Comparison of ENCODE assay signal across 28 mouse cellular contexts in genomic region chr9:96566470-96566996, GRCm38 (mm10). TPM values are rescaled to one million over a fixed set of nuclear protein-coding genes. Genes with fewer than 3 reads are reported as not detected.
A peak's percentile ranks its signal among the peaks of the same experiment; 100 is the strongest.
DNase-seq lines count a peak whose midpoint lies in the region; ATAC-seq and TF ChIP-seq lines count a peak whose summit lies in the region.
"Had no signal": no experiment of that assay in that cellular context is flagged by ENCODE, and none has a peak within 500 bp of the region (broad histone marks: within the 10 kb centered on the region; RNA-seq: fewer than 3 reads in every experiment).

No protein-coding gene starts in this region.

- no peak for ATAC-seq in kidney, postnatal 0 days (replicated peaks; ENCODE audit: low FRiP score, low read depth)
- no peak for ATAC-seq in kidney, embryonic 14.5 days (ENCODE audit: low FRiP score, low TSS enrichment)
- ATAC-seq in liver, embryonic 14.5 days (ENCODE audit: insufficient read depth) = peak; percentile 77
- ATAC-seq: forebrain, embryonic 14.5 days; intestine, postnatal 0 days had no signal

- H3K4me3 ChIP-seq in kidney, postnatal 0 days (replicated peaks; ENCODE audit: low read depth, low read length) = no peak overlapping the region
- no peak overlapping the region for H3K4me3 ChIP-seq in kidney, embryonic 14.5 days (ENCODE audit: low read length)
- H3K4me3 ChIP-seq in liver, embryonic 14.5 days (ENCODE audit: insufficient read depth in 1 of 2, low read depth in 2 of 2, low read length in 2 of 2) = no peak overlapping the region
- no peak overlapping the region for H3K4me3 ChIP-seq in olfactory bulb, adult 2 months (ENCODE audit: insufficient read depth, low read depth, low read length)
- H3K4me3 ChIP-seq: embryonic facial prominence, embryonic 13.5 days; erythroblast, embryonic 14.5 days; heart, embryonic 13.5 days; hindbrain, embryonic 12.5 days; limb, embryonic 13.5 days; neural tube, embryonic 15.5 days; stomach, embryonic 15.5 days had no signal

- H3K27ac ChIP-seq in kidney, postnatal 0 days = no peak overlapping the region
- H3K27ac ChIP-seq in kidney, embryonic 14.5 days (ENCODE audit: low read depth, low read length) = no peak overlapping the region
- H3K27ac ChIP-seq in liver, embryonic 14.5 days = no peak overlapping the region
- peak overlapping the region; percentile 71 for H3K27ac ChIP-seq in olfactory bulb, adult 2 months (ENCODE audit: insufficient read depth, low read depth, low read length)
- H3K27ac ChIP-seq: embryonic facial prominence, embryonic 13.5 days; heart, embryonic 13.5 days; hindbrain, embryonic 12.5 days; limb, embryonic 13.5 days; macrophage; neural tube, embryonic 15.5 days; stomach, embryonic 15.5 days had no signal

- peak; percentile 69 for TF ChIP-seq EP300 in liver, embryonic 14.5 days (IDR thresholded peaks at IDR 0.05; ENCODE audit: low read depth)

- WGBS in kidney, postnatal 0 days = 77% methylated on average over 8 of the region's 8 CpGs
- 78% methylated on average over 8 of the region's 8 CpGs for WGBS in kidney, embryonic 14.5 days
- 37% methylated on average over 8 of the region's 8 CpGs for WGBS in liver, embryonic 14.5 days (ENCODE audit: insufficient replicate concordance)
- 25% methylated on average over 8 of the region's 8 CpGs for WGBS in olfactory bulb, adult 2 months

- H3K9ac ChIP-seq in kidney, postnatal 0 days (ENCODE audit: low read depth, low read length) = no peak overlapping the region
- H3K9ac ChIP-seq in kidney, embryonic 14.5 days (ENCODE audit: low read depth, low read length) = no peak overlapping the region
- H3K9ac ChIP-seq in liver, embryonic 14.5 days (replicated peaks) = peak overlapping the region; percentile 7; the same call in 1 of the 2 replicates
- H3K9ac ChIP-seq: embryonic facial prominence, embryonic 13.5 days; heart, embryonic 13.5 days; hindbrain, embryonic 12.5 days; limb, embryonic 13.5 days; lung, embryonic 14.5 days; neural tube, embryonic 15.5 days; stomach, embryonic 15.5 days had no signal

- H3K27me3 ChIP-seq in kidney, postnatal 0 days (ENCODE audit: insufficient read depth, low read length) = no peaks in the 10 kb centered on the region
- H3K27me3 ChIP-seq in kidney, embryonic 14.5 days (ENCODE audit: control insufficient read depth, insufficient read depth, low read length) = no peaks in the 10 kb centered on the region
- no peaks in the 10 kb centered on the region for H3K27me3 ChIP-seq in liver, embryonic 14.5 days (ENCODE audit: control insufficient read depth, insufficient read depth, low read length)
- H3K27me3 ChIP-seq: embryonic facial prominence, embryonic 13.5 days; heart, embryonic 13.5 days; hindbrain, embryonic 12.5 days; limb, embryonic 13.5 days; neural tube, embryonic 15.5 days; stomach, embryonic 15.5 days had no signal

- TF ChIP-seq CTCF in kidney, postnatal 0 days (IDR thresholded peaks at IDR 0.05; ENCODE audit: low read depth) = no peak
- no peak for TF ChIP-seq CTCF in liver, embryonic 14.5 days (IDR thresholded peaks at IDR 0.05; ENCODE audit: low read depth)
- no peak for TF ChIP-seq CTCF in olfactory bulb, adult 2 months (IDR thresholded peaks at IDR 0.05; ENCODE audit: insufficient read depth, low read depth, low read length)

- H3K36me3 ChIP-seq in kidney, postnatal 0 days (ENCODE audit: insufficient read depth, low read length) = peaks cover 30% of the 10 kb centered on the region; the same call in 1 of the 2 replicates
- H3K36me3 ChIP-seq in kidney, embryonic 14.5 days (ENCODE audit: control insufficient read depth, insufficient read depth, low read length) = peaks cover 29% of the 10 kb centered on the region
- no peaks in the 10 kb centered on the region for H3K36me3 ChIP-seq in liver, embryonic 14.5 days (replicated peaks; ENCODE audit: control insufficient read depth, insufficient read depth, low read depth)

- no peak for TF ChIP-seq POLR2A in olfactory bulb, adult 2 months (IDR thresholded peaks at IDR 0.05; ENCODE audit: insufficient read depth, low read depth, low read length)

- H3K9me3 ChIP-seq in kidney, postnatal 0 days (replicated peaks; ENCODE audit: low read length) = no peaks in the 10 kb centered on the region
- no peaks in the 10 kb centered on the region for H3K9me3 ChIP-seq in kidney, embryonic 14.5 days (ENCODE audit: control insufficient read depth, low read length)
- H3K9me3 ChIP-seq in liver, embryonic 14.5 days (ENCODE audit: control insufficient read depth, low read length) = no peaks in the 10 kb centered on the region
- H3K9me3 ChIP-seq: embryonic facial prominence, embryonic 13.5 days; heart, embryonic 13.5 days; hindbrain, embryonic 12.5 days; limb, embryonic 13.5 days; neural tube, embryonic 15.5 days; stomach, embryonic 15.5 days had no signal

- no peaks in the 10 kb centered on the region for H3K4me1 ChIP-seq in kidney, postnatal 0 days (replicated peaks; ENCODE audit: insufficient read depth, low read length)
- H3K4me1 ChIP-seq in kidney, embryonic 14.5 days (ENCODE audit: control insufficient read depth, insufficient read depth, low read length) = no peaks in the 10 kb centered on the region
- H3K4me1 ChIP-seq in liver, embryonic 14.5 days (replicated peaks; ENCODE audit: control insufficient read depth in 2 of 2, insufficient read depth in 2 of 2, low read length in 1 of 2) = peaks cover 0 to 5% of the 10 kb centered on the region in 2 experiments; a peak in 1 of 4 replicates
- peaks cover 2% of the 10 kb centered on the region for H3K4me1 ChIP-seq in olfactory bulb, adult 2 months (ENCODE audit: control insufficient read depth, insufficient read depth, low read length)
- H3K4me1 ChIP-seq: embryonic facial prominence, embryonic 13.5 days; heart, embryonic 13.5 days; hindbrain, embryonic 12.5 days; limb, embryonic 13.5 days; neural tube, embryonic 15.5 days; stomach, embryonic 15.5 days had no signal

- no peak overlapping the region for H3K4me2 ChIP-seq in kidney, postnatal 0 days (ENCODE audit: low read length)
- no peak overlapping the region for H3K4me2 ChIP-seq in kidney, embryonic 14.5 days (replicated peaks; ENCODE audit: low read depth, low read length)
- peak overlapping the region; percentile 35 for H3K4me2 ChIP-seq in liver, embryonic 14.5 days (ENCODE audit: low read depth)
- H3K4me2 ChIP-seq: embryonic facial prominence, embryonic 13.5 days; heart, embryonic 13.5 days; hindbrain, embryonic 12.5 days; limb, embryonic 13.5 days; lung, embryonic 14.5 days; midbrain, embryonic 11.5 days; neural tube, embryonic 15.5 days; stomach, embryonic 15.5 days had no signal

- DNase-seq in kidney, postnatal 0 days (ENCODE audit: low spot score) = peak; percentile 23
- peak; percentile 36 for DNase-seq in c-Kit-positive CD71-positive TER-119-negative erythroid progenitor cells, embryonic 14.5 days (ENCODE audit: low read depth)
- peak in 2 of 3 experiments; percentile 12 to 20 for DNase-seq in liver, embryonic 14.5 days (ENCODE audit: low read depth in 3 of 3, low spot score in 3 of 3)
- no peak for DNase-seq in testis, postnatal 10 days (ENCODE audit: low spot score)
- DNase-seq in layer of hippocampus, adult 8-10 months (ENCODE audit: low spot score in 2 of 2) = no peak
- DNase-seq: adrenal gland, adult 8-10 months; cerebellum, adult 8-10 months; cerebellum, postnatal 36 days; embryo, embryonic 11 days; gastrocnemius, postnatal 10 days; heart, postnatal 14 days; kidney, postnatal 25 days; lung, embryonic 14.5 days; thymus, adult 2 months had no signal

RNA-seq across cellular contexts. Expression of gene Gm28729, which starts 41.5 kb away (rescaled TPM):
- 0.09 TPM in 1 of 2 replicates, not detected in the other for polyA plus RNA-seq in kidney, postnatal 0 days (2015; fragmentation: Nextera tagmentation; extraction: Ambion mirVana)
- not detected in 2 replicates for polyA plus RNA-seq in kidney, embryonic 14.5 days (2014; fragmentation: Nextera tagmentation; extraction: Ambion mirVana)
- 0.02 TPM in 2 replicates for polyA plus RNA-seq in liver, embryonic 14.5 days (2012; rRNA removed)
- not detected in 2 replicates for polyA plus RNA-seq in liver, embryonic 14.5 days (2014; fragmentation: Nextera tagmentation; extraction: Ambion mirVana)
- not detected in 2 replicates for polyA plus RNA-seq in olfactory bulb, adult 2 months (2012; ENCODE audit: insufficient read depth, insufficient read length, low replicate concordance, missing spikeins)
- total RNA-seq in layer of hippocampus, adult 8-10 months (2022) = under 1 TPM in 3 of 4 experiments, not detected in 1; 0.21 to 0.49 (median 0.23) TPM
- total RNA-seq: granulocyte monocyte progenitor cell, adult 5-6 weeks; heart, postnatal 14 days had no signal
- polyA plus RNA-seq: embryonic facial prominence, embryonic 13.5 days; erythroblast, embryonic 14.5 days; heart, embryonic 13.5 days; intestine, postnatal 0 days; lung, embryonic 14.5 days; midbrain, embryonic 11.5 days; neural tube, embryonic 15.5 days; stomach, embryonic 15.5 days had no signal

Comparison
In these comparisons a context has a peak if more than half of its experiments do, and no peak if none do; other contexts are left out.
1. DNase-seq: peak in kidney, postnatal 0 days (single experiment), c-Kit-positive CD71-positive TER-119-negative erythroid progenitor cells, embryonic 14.5 days (single experiment) and liver, embryonic 14.5 days (2 of 3); none in testis, postnatal 10 days (single experiment) and layer of hippocampus, adult 8-10 months (0 of 2).